Mouse (Mus musculus): ENCODE results near the gene Sel1l.

- TF ChIP-seq CTCF (IDR thresholded peaks at IDR 0.05; ENCODE audit: extremely low read depth, insufficient read depth, insufficient read length, insufficient replicate concordance) = no peak
- no peak for TF ChIP-seq POLR2A (IDR thresholded peaks at IDR 0.05; ENCODE audit: low read depth, low read length)
Measured at GRCm38 (mm10) chr12:91779004-91779365, 70.0 kb downstream of the Sel1l start.

Measured in spleen, adult 2 months (tissue).